Mouse (Mus musculus): ENCODE measurements at regions not wholly inside any gene's neighbourhood (a gene's known extent, or its start where the extent isn't known, plus 50 kb on each side); places are given as distances from the start of the nearest gene placed in this dataset.

- ATAC-seq (replicated peaks; ENCODE audit: low FRiP score) (no peak), DNase-seq (ENCODE audit: low spot score) (no peak)
- 0 out of 2 replicates have a peak, but pooled peaks cover 3% of the 10 kb centered on the region for H3K27me3 ChIP-seq (replicated peaks; ENCODE audit: control insufficient read depth, insufficient read depth, low read length)
- peaks cover 22% of the 10 kb centered on the region for H3K4me1 ChIP-seq (replicated peaks; ENCODE audit: control insufficient read depth, insufficient read depth, low read length)
- H3K9me3 ChIP-seq (ENCODE audit: control insufficient read depth, low read length): no peaks in the 10 kb centered on the region
- H3K36me3 ChIP-seq (ENCODE audit: control insufficient read depth, insufficient read depth, low read length): no peaks in the 10 kb centered on the region
- 58% methylated on average over 16 of the region's 16 CpGs for WGBS
- no peak overlapping the region for H3K9ac ChIP-seq (ENCODE audit: low read depth, low read length)
- no peak overlapping the region for H3K27ac ChIP-seq (ENCODE audit: low read depth, low read length)
- peak overlapping the region; percentile 45 for H3K4me2 ChIP-seq
- no peak overlapping the region for H3K4me3 ChIP-seq (ENCODE audit: low read depth, low read length)
These were observed 115.5 kb downstream of the 2410131K14Rik start for GRCm38 (mm10) chr5:118360374-118361064.

- H3K4me3 ChIP-seq (ENCODE audit: low read depth, low read length): no peak overlapping the region
- no peaks in the 10 kb centered on the region for H3K9me3 ChIP-seq (ENCODE audit: control insufficient read depth, low read length)
- ATAC-seq (replicated peaks; ENCODE audit: low FRiP score): no peak
- WGBS: 59% methylated on average over 13 of the region's 13 CpGs
- DNase-seq (ENCODE audit: low spot score): no peak
- peaks cover 22% of the 10 kb centered on the region for H3K4me1 ChIP-seq (replicated peaks; ENCODE audit: control insufficient read depth, insufficient read depth, low read length)
- 0 out of 2 replicates have a peak, but pooled peaks cover 3% of the 10 kb centered on the region for H3K27me3 ChIP-seq (replicated peaks; ENCODE audit: control insufficient read depth, insufficient read depth, low read length)
- H3K27ac ChIP-seq (ENCODE audit: low read depth, low read length): no peak overlapping the region
- H3K9ac ChIP-seq (ENCODE audit: low read depth, low read length): no peak overlapping the region
- no peaks in the 10 kb centered on the region for H3K36me3 ChIP-seq (ENCODE audit: control insufficient read depth, insufficient read depth, low read length)
- H3K4me2 ChIP-seq: no peak overlapping the region
These were observed 116.3 kb downstream of the 2410131K14Rik start for GRCm38 (mm10) chr5:118361133-118361852.

GRCm38 (mm10) chr5:118361853-118362406 is 116.9 kb downstream of the 2410131K14Rik start:
- H3K4me3 ChIP-seq (ENCODE audit: low read depth, low read length): no peak overlapping the region
- H3K4me1 ChIP-seq (replicated peaks; ENCODE audit: control insufficient read depth, insufficient read depth, low read length): peaks cover 22% of the 10 kb centered on the region
- 0 out of 2 replicates have a peak, but pooled peaks cover 3% of the 10 kb centered on the region for H3K27me3 ChIP-seq (replicated peaks; ENCODE audit: control insufficient read depth, insufficient read depth, low read length)
- H3K36me3 ChIP-seq (ENCODE audit: control insufficient read depth, insufficient read depth, low read length): no peaks in the 10 kb centered on the region
- 52% methylated on average over 8 of the region's 8 CpGs for WGBS
- no peak overlapping the region for H3K9ac ChIP-seq (ENCODE audit: low read depth, low read length)
- H3K27ac ChIP-seq (ENCODE audit: low read depth, low read length): no peak overlapping the region
- H3K4me2 ChIP-seq: no peak overlapping the region
- H3K9me3 ChIP-seq (ENCODE audit: control insufficient read depth, low read length): no peaks in the 10 kb centered on the region
- no peak; the same call in 1 of the 2 replicates for ATAC-seq (replicated peaks; ENCODE audit: low FRiP score)
- no peak for DNase-seq (ENCODE audit: low spot score)

GRCm38 (mm10) chr5:118362738-118363137 is 117.7 kb downstream of the 2410131K14Rik start:
- Histone ChIP-seq H3K4me1 (replicated peaks; ENCODE audit: control insufficient read depth, insufficient read depth, low read length) (peaks cover 22% of the 10 kb centered on the region), H3K4me3 (ENCODE audit: low read depth, low read length) (no peak overlapping the region), H3K4me2 (no peak overlapping the region), H3K36me3 (ENCODE audit: control insufficient read depth, insufficient read depth, low read length) (no peaks in the 10 kb centered on the region), H3K27me3 (replicated peaks; ENCODE audit: control insufficient read depth, insufficient read depth, low read length) (0 out of 2 replicates have a peak, but pooled peaks cover 3% of the 10 kb centered on the region), H3K9ac (ENCODE audit: low read depth, low read length) (no peak overlapping the region), H3K9me3 (ENCODE audit: control insufficient read depth, low read length) (no peaks in the 10 kb centered on the region), H3K27ac (ENCODE audit: low read depth, low read length) (no peak overlapping the region)
- no peak for ATAC-seq (replicated peaks; ENCODE audit: low FRiP score)
- 45% methylated on average over 4 of the region's 4 CpGs for WGBS
- DNase-seq (ENCODE audit: low spot score): no peak

- peaks cover 22% of the 10 kb centered on the region for H3K4me1 ChIP-seq (replicated peaks; ENCODE audit: control insufficient read depth, insufficient read depth, low read length)
- H3K27me3 ChIP-seq (replicated peaks; ENCODE audit: control insufficient read depth, insufficient read depth, low read length): 0 out of 2 replicates have a peak, but pooled peaks cover 3% of the 10 kb centered on the region
- H3K9me3 ChIP-seq (ENCODE audit: control insufficient read depth, low read length): no peaks in the 10 kb centered on the region
- no peak overlapping the region for H3K4me2 ChIP-seq
- H3K4me3 ChIP-seq (ENCODE audit: low read depth, low read length): no peak overlapping the region
- no peaks in the 10 kb centered on the region for H3K36me3 ChIP-seq (ENCODE audit: control insufficient read depth, insufficient read depth, low read length)
- no peak overlapping the region for H3K9ac ChIP-seq (ENCODE audit: low read depth, low read length)
- ATAC-seq (replicated peaks; ENCODE audit: low FRiP score) (no peak), DNase-seq (ENCODE audit: low spot score) (no peak)
- no peak overlapping the region for H3K27ac ChIP-seq (ENCODE audit: low read depth, low read length)
- WGBS: 61% methylated on average over 6 of the region's 6 CpGs
These were observed 118.1 kb downstream of the 2410131K14Rik start for GRCm38 (mm10) chr5:118363154-118363553.

- no peak for DNase-seq (ENCODE audit: low spot score)
- Histone ChIP-seq H3K27me3 (replicated peaks; ENCODE audit: control insufficient read depth, insufficient read depth, low read length) (peaks cover 3% of the 10 kb centered on the region; the same call in 1 of the 2 replicates), H3K27ac (ENCODE audit: low read depth, low read length) (no peak overlapping the region), H3K4me1 (replicated peaks; ENCODE audit: control insufficient read depth, insufficient read depth, low read length) (peaks cover 21% of the 10 kb centered on the region), H3K4me3 (ENCODE audit: low read depth, low read length) (no peak overlapping the region), H3K4me2 (no peak overlapping the region), H3K9me3 (ENCODE audit: control insufficient read depth, low read length) (no peaks in the 10 kb centered on the region), H3K9ac (ENCODE audit: low read depth, low read length) (no peak overlapping the region), H3K36me3 (ENCODE audit: control insufficient read depth, insufficient read depth, low read length) (no peaks in the 10 kb centered on the region)
- WGBS: 47% methylated on average over 4 of the region's 4 CpGs
- peak; percentile 51; the same call in 1 of the 2 replicates for ATAC-seq (replicated peaks; ENCODE audit: low FRiP score)
These were observed 119.6 kb downstream of the 2410131K14Rik start for GRCm38 (mm10) chr5:118364646-118365045.

- no peak for DNase-seq (ENCODE audit: low spot score)
- Histone ChIP-seq H3K9me3 (ENCODE audit: control insufficient read depth, low read length) (no peaks in the 10 kb centered on the region), H3K27ac (ENCODE audit: low read depth, low read length) (no peak overlapping the region), H3K4me1 (replicated peaks; ENCODE audit: control insufficient read depth, insufficient read depth, low read length) (peaks cover 16% of the 10 kb centered on the region), H3K36me3 (ENCODE audit: control insufficient read depth, insufficient read depth, low read length) (no peaks in the 10 kb centered on the region), H3K4me2 (no peak overlapping the region), H3K9ac (ENCODE audit: low read depth, low read length) (no peak overlapping the region), H3K4me3 (ENCODE audit: low read depth, low read length) (no peak overlapping the region), H3K27me3 (replicated peaks; ENCODE audit: control insufficient read depth, insufficient read depth, low read length) (peaks cover 3% of the 10 kb centered on the region; the same call in 1 of the 2 replicates)
- ATAC-seq (replicated peaks; ENCODE audit: low FRiP score): no peak
- WGBS: 77% methylated on average over 7 of the region's 7 CpGs
These were observed 120.2 kb downstream of the 2410131K14Rik start for GRCm38 (mm10) chr5:118365196-118365595.

- H3K27me3 ChIP-seq (replicated peaks; ENCODE audit: control insufficient read depth, insufficient read depth, low read length): peaks cover 3% of the 10 kb centered on the region; the same call in 1 of the 2 replicates
- ATAC-seq (replicated peaks; ENCODE audit: low FRiP score) (no peak), DNase-seq (ENCODE audit: low spot score) (no peak)
- 46% methylated on average over 5 of the region's 5 CpGs for WGBS
- no peak overlapping the region for H3K4me3 ChIP-seq (ENCODE audit: low read depth, low read length)
- peaks cover 11% of the 10 kb centered on the region for H3K4me1 ChIP-seq (replicated peaks; ENCODE audit: control insufficient read depth, insufficient read depth, low read length)
- no peak overlapping the region for H3K9ac ChIP-seq (ENCODE audit: low read depth, low read length)
- no peaks in the 10 kb centered on the region for H3K36me3 ChIP-seq (ENCODE audit: control insufficient read depth, insufficient read depth, low read length)
- no peak overlapping the region for H3K27ac ChIP-seq (ENCODE audit: low read depth, low read length)
- H3K4me2 ChIP-seq: no peak overlapping the region
- no peaks in the 10 kb centered on the region for H3K9me3 ChIP-seq (ENCODE audit: control insufficient read depth, low read length)
These were observed 120.6 kb downstream of the 2410131K14Rik start for GRCm38 (mm10) chr5:118365651-118366050.
